Mouse (Mus musculus) limb, embryonic 15.5 days (tissue): ENCODE data around the gene Clec2e. TPM values are rescaled to one million over a fixed set of nuclear protein-coding genes. Genes with fewer than 3 reads are reported as not detected.
"Not testable (repeated sequence)": the region's sequence is repeated elsewhere in the genome, so short reads cannot be mapped to it uniquely, and the experiment has no call there.

Experiments
- ATAC-seq: fragments of 200-750 bp; cut with Nextera tagmentation; 2 replicates; pipeline ENCODE4 v1.8.0; 2017; ENCODE audit warnings: low read depth, moderate TSS enrichment; ENCODE audit not compliant: insufficient number of reproducible peaks, low FRiP score, low TSS enrichment
- H3K27ac ChIP-seq: fragments of 300-500 bp; sonication (generic); 2 replicates; pipeline ENCODE4 v1.5.1; 2015; ENCODE audit warnings: moderate library complexity, mild to moderate bottlenecking, inconsistent platforms
- H3K27me3 ChIP-seq: fragments of 300-500 bp; sonication (generic); 2 replicates; pipeline ENCODE4 v1.6.1; 2015; ENCODE audit warnings: inconsistent platforms
- H3K36me3 ChIP-seq: fragments of 300-500 bp; sonication (generic); 2 replicates; pipeline ENCODE4 v1.6.1; 2015; ENCODE audit warnings: inconsistent platforms
- H3K4me1 ChIP-seq: fragments of 300-500 bp; sonication (generic); 2 replicates; pipeline ENCODE4 v1.6.1; 2015; ENCODE audit warnings: inconsistent platforms
- H3K4me2 ChIP-seq: fragments of 300-500 bp; sonication (generic); 2 replicates; pipeline ENCODE4 v1.6.1; 2015; ENCODE audit warnings: mild to moderate bottlenecking, inconsistent platforms
- H3K4me3 ChIP-seq: fragments of 300-500 bp; sonication (generic); 2 replicates; pipeline ENCODE4 v1.5.1; 2015; ENCODE audit warnings: mild to moderate bottlenecking, inconsistent platforms
- H3K9ac ChIP-seq: fragments of 300-500 bp; sonication (generic); 2 replicates; pipeline ENCODE4 v1.6.1; 2015; ENCODE audit warnings: inconsistent platforms
- H3K9me3 ChIP-seq: fragments of 300-500 bp; sonication (generic); 2 replicates; pipeline ENCODE4 v1.6.1; 2016; ENCODE audit warnings: inconsistent platforms
- WGBS: fragments of 180-500 bp; shearing (Covaris S2); methylation state at CpG from one replicate; pipeline ENCODE4 v1.1.7; 2015; 5-methylcytosine and 5-hydroxymethylcytosine counted together
- polyA plus RNA-seq: library from polyadenylated mRNA; unstranded; fragments of >200 nt; fragmentation: Nextera tagmentation; extraction: Ambion mirVana; gene quantifications from 2 replicates; pipeline ENCODE4 v1.2.1, GENCODE M21; 2015

Gene Clec2e
- polyA plus RNA-seq, 1 experiment from 2014 or later, result not detected

- ATAC-seq, result no peak
- H3K4me2 ChIP-seq, result no peak overlapping the region
- H3K27me3 ChIP-seq, result no peaks in the 10 kb centered on the region
- no peaks in the 10 kb centered on the region for H3K36me3 ChIP-seq
- 77% methylated on average over 1 of the region's 1 CpGs for WGBS
- no peak overlapping the region for H3K4me3 ChIP-seq
- H3K4me1 ChIP-seq, result no peaks in the 10 kb centered on the region
- no peak overlapping the region for H3K9ac ChIP-seq
- H3K9me3 ChIP-seq, result no peaks in the 10 kb centered on the region
- no peak overlapping the region for H3K27ac ChIP-seq
Observed at GRCm38 (mm10) chr6:129101604-129102003, 891 bp upstream of the Clec2e start.

- no peaks in the 10 kb centered on the region for H3K4me1 ChIP-seq
- WGBS, result 58% methylated on average over 1 of the region's 1 CpGs
- ATAC-seq, result no peak
- H3K4me2 ChIP-seq, result no peak overlapping the region
- H3K27ac ChIP-seq, result no peak overlapping the region
- H3K36me3 ChIP-seq, result no peaks in the 10 kb centered on the region
- no peak overlapping the region for H3K9ac ChIP-seq
- H3K27me3 ChIP-seq, result no peaks in the 10 kb centered on the region
- H3K4me3 ChIP-seq, result no peak overlapping the region
- no peaks in the 10 kb centered on the region for H3K9me3 ChIP-seq
Observed at GRCm38 (mm10) chr6:129097929-129098328, 2.8 kb downstream of the Clec2e start.

GRCm38 (mm10) chr6:129095166-129095565 lies 5.5 kb downstream of the Clec2e start:
- H3K4me2 ChIP-seq, result no peak overlapping the region
- no peaks in the 10 kb centered on the region for H3K27me3 ChIP-seq
- no peaks in the 10 kb centered on the region for H3K9me3 ChIP-seq
- no peaks in the 10 kb centered on the region for H3K4me1 ChIP-seq
- no peak overlapping the region for H3K27ac ChIP-seq
- H3K4me3 ChIP-seq, result no peak overlapping the region
- ATAC-seq, result 0 out of 2 replicates have a peak, but pooled peaks have one; percentile 48
- no peak overlapping the region for H3K9ac ChIP-seq
- no peaks in the 10 kb centered on the region for H3K36me3 ChIP-seq

GRCm38 (mm10) chr6:129088596-129088995 lies 12.1 kb downstream of the Clec2e start:
- not testable (repeated sequence) for ATAC-seq, H3K36me3 ChIP-seq, H3K9ac ChIP-seq, H3K4me2 ChIP-seq, H3K9me3 ChIP-seq, H3K4me1 ChIP-seq, H3K27me3 ChIP-seq, H3K27ac ChIP-seq, H3K4me3 ChIP-seq
- 93% methylated on average over 8 of the region's 8 CpGs for WGBS

GRCm38 (mm10) chr6:129088161-129088560 lies 12.6 kb downstream of the Clec2e start:
- Histone ChIP-seq H3K9ac (no peak overlapping the region), H3K4me2 (no peak overlapping the region), H3K4me1 (no peaks in the 10 kb centered on the region), H3K36me3 (no peaks in the 10 kb centered on the region), H3K27ac (no peak overlapping the region), H3K9me3 (no peaks in the 10 kb centered on the region), H3K4me3 (no peak overlapping the region), H3K27me3 (no peaks in the 10 kb centered on the region)
- 80% methylated on average over 1 of the region's 1 CpGs for WGBS
- no peak for ATAC-seq

- ATAC-seq, H3K9me3 ChIP-seq, H3K4me1 ChIP-seq, H3K27ac ChIP-seq, H3K4me3 ChIP-seq, H3K36me3 ChIP-seq, H3K27me3 ChIP-seq, H3K9ac ChIP-seq, H3K4me2 ChIP-seq: not testable (repeated sequence)
- 89% methylated on average over 2 of the region's 2 CpGs for WGBS
Observed at GRCm38 (mm10) chr6:129086031-129086430, 14.7 kb downstream of the Clec2e start.

- Histone ChIP-seq H3K4me1 (no peaks in the 10 kb centered on the region), H3K4me3 (no peak overlapping the region), H3K36me3 (no peaks in the 10 kb centered on the region), H3K4me2 (no peak overlapping the region), H3K27me3 (no peaks in the 10 kb centered on the region), H3K9me3 (no peaks in the 10 kb centered on the region), H3K9ac (no peak overlapping the region), H3K27ac (no peak overlapping the region)
- no peak for ATAC-seq
- WGBS, result 84% methylated on average over 6 of the region's 6 CpGs
Observed at GRCm38 (mm10) chr6:129085098-129085497, 15.6 kb downstream of the Clec2e start.

- Histone ChIP-seq H3K4me1 (no peaks in the 10 kb centered on the region), H3K4me2 (no peak overlapping the region), H3K27ac (no peak overlapping the region), H3K9ac (no peak overlapping the region), H3K9me3 (no peaks in the 10 kb centered on the region), H3K4me3 (no peak overlapping the region), H3K27me3 (no peaks in the 10 kb centered on the region), H3K36me3 (no peaks in the 10 kb centered on the region)
- no peak for ATAC-seq
- 54% methylated on average over 1 of the region's 1 CpGs for WGBS
Observed at GRCm38 (mm10) chr6:129066986-129067385, 33.7 kb downstream of the Clec2e start.

GRCm38 (mm10) chr6:129066530-129066929 lies 34.2 kb downstream of the Clec2e start:
- Histone ChIP-seq H3K9ac (no peak overlapping the region), H3K36me3 (no peaks in the 10 kb centered on the region), H3K27me3 (no peaks in the 10 kb centered on the region), H3K9me3 (no peaks in the 10 kb centered on the region), H3K27ac (no peak overlapping the region), H3K4me1 (no peaks in the 10 kb centered on the region), H3K4me3 (no peak overlapping the region), H3K4me2 (no peak overlapping the region)
- ATAC-seq, result no peak

- Histone ChIP-seq H3K4me3 (no peak overlapping the region), H3K4me2 (no peak overlapping the region), H3K4me1 (no peaks in the 10 kb centered on the region), H3K9me3 (no peaks in the 10 kb centered on the region), H3K27me3 (no peaks in the 10 kb centered on the region), H3K27ac (no peak overlapping the region), H3K9ac (no peak overlapping the region), H3K36me3 (no peaks in the 10 kb centered on the region)
- WGBS, result 82% methylated on average over 3 of the region's 3 CpGs
- no peak for ATAC-seq
Observed at GRCm38 (mm10) chr6:129065857-129066256, 34.9 kb downstream of the Clec2e start.

GRCm38 (mm10) chr6:129065407-129065806 lies 35.3 kb downstream of the Clec2e start:
- H3K4me2 ChIP-seq, result no peak overlapping the region
- ATAC-seq, result no peak
- WGBS, result 66% methylated on average over 3 of the region's 3 CpGs

GRCm38 (mm10) chr6:129058013-129058412 lies 42.7 kb downstream of the Clec2e start:
- Histone ChIP-seq H3K4me2 (no peak overlapping the region), H3K4me3 (no peak overlapping the region), H3K27me3 (no peaks in the 10 kb centered on the region), H3K4me1 (no peaks in the 10 kb centered on the region), H3K36me3 (no peaks in the 10 kb centered on the region), H3K27ac (no peak overlapping the region), H3K9ac (no peak overlapping the region), H3K9me3 (no peaks in the 10 kb centered on the region)
- no peak for ATAC-seq

More at GRCm38 (mm10) chr6:129065407-129065806, 35.3 kb downstream of the Clec2e start:
- H3K4me3 ChIP-seq, result no peak overlapping the region
- no peaks in the 10 kb centered on the region for H3K36me3 ChIP-seq
- H3K27ac ChIP-seq, result no peak overlapping the region
- H3K9ac ChIP-seq, result no peak overlapping the region
- no peaks in the 10 kb centered on the region for H3K9me3 ChIP-seq
- no peaks in the 10 kb centered on the region for H3K4me1 ChIP-seq
- H3K27me3 ChIP-seq, result no peaks in the 10 kb centered on the region

GRCm38 (mm10) chr6:129056237-129056636 lies 44.5 kb downstream of the Clec2e start:
- no peaks in the 10 kb centered on the region for H3K4me1 ChIP-seq
- ATAC-seq, result no peak
- no peak overlapping the region for H3K4me2 ChIP-seq
- no peak overlapping the region for H3K4me3 ChIP-seq
- H3K27me3 ChIP-seq, result no peaks in the 10 kb centered on the region
- WGBS, result 79% methylated on average over 3 of the region's 3 CpGs
- no peaks in the 10 kb centered on the region for H3K36me3 ChIP-seq
- H3K9ac ChIP-seq, result no peak overlapping the region
- H3K9me3 ChIP-seq, result no peaks in the 10 kb centered on the region
- H3K27ac ChIP-seq, result no peak overlapping the region
